Mouse (Mus musculus): ENCODE data around the gene Mmp9.

Gene Mmp9

DNA sequence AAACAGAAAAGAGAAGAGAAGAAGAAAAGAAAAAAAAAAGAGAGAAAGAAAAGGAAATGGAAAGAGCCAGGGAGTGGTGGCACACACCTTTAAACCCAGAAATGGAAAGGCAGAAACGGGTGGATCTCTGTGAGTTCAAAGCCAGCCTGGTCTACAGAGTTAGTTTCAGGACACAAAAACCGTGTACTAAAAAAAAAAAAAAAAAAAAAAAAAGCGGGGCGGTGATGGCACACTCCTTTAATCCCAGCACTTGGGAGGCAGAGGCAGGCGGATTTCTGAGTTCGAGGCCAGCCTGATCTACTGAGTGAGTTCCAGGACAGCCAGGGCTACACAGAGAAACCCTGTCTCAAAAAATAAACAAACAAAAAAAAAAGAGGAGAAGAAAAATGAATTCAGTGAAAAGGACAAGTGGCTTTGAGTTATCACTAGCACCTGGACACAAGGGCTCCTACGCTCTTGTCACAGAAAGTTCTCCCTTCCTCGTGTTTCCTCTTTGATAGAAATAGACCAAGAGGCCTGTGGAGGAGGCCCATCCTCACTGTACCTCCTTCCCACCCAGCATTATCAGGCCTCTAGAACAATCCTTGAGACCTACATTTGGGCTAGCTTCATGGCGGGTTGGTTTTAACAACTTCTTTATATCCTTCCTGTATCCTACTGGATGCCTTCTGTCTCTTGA is 27.7 kb upstream of the Mmp9 start:
- DNase-seq (ENCODE audit: low read depth, low spot score), result no peak

DNA sequence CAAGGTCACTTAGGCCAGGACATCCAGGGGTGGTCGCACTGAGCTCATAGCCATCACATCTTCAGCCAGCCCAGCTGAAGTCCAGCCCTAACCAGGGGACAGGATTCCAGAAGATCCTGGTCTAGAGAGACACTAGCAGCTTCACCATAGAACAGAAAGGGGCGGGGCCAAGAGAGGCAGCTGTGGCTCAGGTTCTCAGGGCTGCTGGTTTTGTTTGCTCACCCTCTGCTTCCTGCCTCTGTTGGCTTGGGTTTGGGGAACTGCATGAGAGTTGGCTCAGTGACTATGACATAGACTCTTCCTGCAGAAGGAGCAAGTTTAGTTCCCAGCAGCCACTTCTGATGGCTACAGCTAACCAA is 27.2 kb upstream of the Mmp9 start:
- DNase-seq (ENCODE audit: low read depth, low spot score), result no peak

DNA sequence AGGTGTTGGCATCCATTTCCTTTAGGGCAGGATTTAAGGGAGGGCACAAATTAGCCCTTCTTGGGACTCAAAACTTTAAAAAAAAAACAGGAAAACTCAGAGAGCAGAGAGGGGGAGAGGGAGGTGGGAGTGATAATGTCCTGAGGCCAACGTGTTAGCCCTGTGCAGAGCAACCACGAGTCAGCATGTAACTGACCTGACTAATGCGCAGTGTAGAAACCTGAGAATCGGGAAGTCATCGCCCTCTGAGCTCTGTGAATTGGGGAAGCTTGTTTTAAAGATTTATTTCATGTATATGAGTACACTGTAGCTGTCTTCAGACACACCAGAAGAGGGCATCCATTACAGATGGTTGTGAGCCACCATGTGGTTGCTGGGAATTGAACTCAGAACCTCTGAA is 23.8 kb upstream of the Mmp9 start:
- no peak for DNase-seq (ENCODE audit: low read depth, low spot score)

DNA sequence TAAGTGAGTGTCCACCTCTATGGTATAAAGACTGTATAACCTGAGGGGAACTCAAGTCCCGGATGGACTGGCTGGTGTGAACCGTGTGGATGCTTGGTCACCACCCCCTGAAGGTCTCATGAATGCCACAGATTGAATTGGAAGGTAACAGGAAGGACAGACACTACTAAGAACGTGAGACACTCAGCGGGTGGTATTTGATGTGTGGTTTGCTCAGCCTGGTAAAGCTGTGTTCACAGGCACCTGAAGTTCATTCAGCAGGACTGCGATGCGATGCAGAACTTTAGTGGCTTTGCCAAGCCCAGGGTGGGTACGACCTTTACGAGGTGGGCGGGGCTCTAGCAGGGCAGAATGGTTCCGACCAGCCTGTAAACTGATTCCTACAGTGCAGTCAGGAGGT is 23.2 kb upstream of the Mmp9 start:
- no peak for DNase-seq (ENCODE audit: low read depth, low spot score)

DNA sequence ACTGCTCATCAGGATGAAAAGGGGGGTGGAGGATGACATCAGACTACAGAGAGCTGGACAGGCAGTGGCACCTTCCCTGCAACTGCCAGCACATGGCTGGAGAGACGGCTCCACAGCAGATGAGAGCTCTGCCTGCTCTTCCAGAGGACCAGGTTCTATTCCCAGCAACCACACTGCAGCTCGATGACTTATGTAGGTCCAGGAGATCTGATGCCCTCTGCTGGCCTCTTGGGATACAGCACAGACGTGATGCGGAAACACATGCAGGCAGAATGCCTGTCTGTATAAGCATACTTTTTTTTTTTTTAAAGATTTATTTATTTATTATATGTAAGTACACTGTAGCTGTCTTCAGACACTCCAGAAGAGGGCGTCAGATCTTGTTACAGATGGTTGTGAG is 22.3 kb upstream of the Mmp9 start:
- no peak for DNase-seq (ENCODE audit: low read depth, low spot score)

DNA sequence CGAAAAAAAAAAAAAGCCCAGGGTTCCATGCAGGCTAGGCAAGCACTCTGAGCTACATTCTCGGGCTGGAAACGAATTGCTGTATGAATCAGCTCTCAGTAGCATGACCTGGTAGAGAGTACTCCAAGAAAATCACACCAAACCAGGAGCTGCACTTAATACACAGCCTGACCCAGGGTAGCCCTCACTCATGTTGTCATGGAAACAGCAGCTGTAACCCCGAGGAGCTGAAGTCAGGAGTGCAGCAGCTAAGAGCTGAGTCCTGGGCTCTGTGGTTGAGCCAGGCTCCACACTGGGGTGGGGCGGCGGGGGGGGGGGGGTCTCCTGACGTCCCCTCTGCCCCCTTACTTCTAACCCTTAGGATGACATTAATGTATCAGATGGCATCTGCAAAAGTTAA is 18.6 kb upstream of the Mmp9 start:
- no peak for DNase-seq (ENCODE audit: low read depth, low spot score)

DNA sequence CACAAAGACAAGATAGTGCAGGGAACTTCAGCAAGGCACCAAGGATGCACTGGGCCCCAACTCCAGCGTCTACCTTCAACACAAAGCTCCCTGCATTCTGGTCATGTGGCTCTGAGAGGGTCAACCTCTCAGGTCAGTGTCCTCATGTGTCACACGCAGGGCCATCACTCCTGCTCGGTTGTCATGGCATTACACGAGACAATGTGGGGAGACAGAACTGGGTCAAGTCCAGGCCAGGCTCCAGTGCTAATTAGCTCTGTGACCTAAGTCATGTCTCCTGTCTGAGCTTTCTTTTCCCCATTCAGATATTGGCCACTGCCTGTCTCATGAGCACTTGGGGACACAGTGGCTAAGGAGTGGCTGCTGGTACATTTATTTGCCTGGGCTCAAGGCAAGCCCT is 17.3 kb upstream of the Mmp9 start:
- no peak for DNase-seq (ENCODE audit: low read depth, low spot score)

DNA sequence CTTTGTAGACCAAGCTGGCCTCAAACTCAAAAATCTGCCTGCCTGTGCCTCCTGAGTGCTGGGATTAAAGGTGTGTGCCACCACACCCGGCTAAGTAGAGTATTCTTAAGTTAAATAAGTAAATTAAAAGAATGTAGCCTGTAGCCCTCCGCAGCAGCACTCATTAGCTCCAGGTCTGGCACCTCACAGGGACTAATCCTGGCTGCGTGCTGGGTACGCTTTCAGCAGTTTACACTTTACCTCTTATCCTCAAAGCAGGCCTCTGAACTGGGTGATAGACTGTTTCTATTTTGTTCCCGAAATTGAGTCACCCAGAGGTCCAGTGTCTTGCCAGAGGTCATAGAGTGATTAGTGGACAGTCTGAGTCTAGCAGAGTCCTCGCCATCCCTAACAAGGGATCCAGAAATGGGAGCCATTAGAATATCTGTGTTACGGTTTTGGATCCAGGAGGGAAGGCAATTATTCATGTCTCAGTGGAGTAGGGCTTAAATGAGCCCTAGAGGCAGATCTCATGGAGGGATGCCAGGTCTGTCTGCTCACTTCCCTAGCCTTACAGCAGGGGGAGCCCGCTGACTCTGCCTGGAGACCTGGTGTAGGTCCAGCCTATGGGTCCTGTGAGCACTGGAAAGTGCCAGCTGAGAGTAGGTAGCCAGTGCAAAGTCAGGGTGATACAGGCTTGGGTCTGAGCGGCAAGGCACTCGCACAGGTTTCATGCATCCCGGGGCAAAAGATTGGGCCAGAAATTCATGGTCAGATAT is 16.3 kb upstream of the Mmp9 start:
- DNase-seq (ENCODE audit: low read depth, low spot score), result no peak

DNA sequence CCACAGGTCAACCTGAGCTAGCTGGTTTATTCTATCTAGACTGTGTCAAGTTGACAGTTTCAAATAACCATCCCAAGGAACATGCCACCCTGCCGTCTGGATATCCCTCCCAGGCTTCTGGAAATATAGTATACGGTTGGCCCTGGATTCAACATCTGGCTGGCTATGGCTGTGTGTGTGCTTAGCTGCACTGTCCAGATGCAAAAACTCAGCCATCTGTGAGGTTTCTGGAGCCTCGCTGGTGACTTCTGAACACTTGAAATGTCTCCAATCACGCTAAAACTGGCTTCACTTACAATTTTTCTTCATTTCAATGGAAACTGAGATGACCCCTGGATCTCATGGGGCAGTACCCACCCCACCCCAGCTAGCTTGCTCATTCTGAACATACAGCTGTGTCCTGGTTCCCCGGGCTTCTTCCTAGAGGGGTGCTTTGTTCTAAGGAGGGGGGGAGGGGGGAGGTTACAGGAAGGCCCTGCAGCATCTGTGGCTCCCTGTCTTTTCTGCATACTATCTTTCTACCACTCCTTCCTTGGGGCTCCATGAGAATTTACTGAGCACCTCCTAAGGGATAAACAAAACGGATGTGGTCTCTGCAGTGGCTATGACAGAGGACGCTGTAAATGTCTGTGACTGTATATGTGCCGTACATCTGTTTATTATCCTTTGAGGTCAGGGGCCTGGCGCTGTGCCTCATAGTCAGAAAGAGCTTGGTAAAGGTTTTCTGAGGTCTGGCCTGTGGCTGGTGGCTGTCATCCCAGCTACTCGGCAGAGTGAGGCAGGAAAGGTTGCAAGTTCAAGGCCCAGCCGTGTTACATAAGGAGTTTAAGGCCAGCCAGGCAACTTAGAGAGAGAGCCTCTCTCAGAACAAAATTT is 9.6 kb upstream of the Mmp9 start:
- no peak for DNase-seq (ENCODE audit: low read depth, low spot score)

DNA sequence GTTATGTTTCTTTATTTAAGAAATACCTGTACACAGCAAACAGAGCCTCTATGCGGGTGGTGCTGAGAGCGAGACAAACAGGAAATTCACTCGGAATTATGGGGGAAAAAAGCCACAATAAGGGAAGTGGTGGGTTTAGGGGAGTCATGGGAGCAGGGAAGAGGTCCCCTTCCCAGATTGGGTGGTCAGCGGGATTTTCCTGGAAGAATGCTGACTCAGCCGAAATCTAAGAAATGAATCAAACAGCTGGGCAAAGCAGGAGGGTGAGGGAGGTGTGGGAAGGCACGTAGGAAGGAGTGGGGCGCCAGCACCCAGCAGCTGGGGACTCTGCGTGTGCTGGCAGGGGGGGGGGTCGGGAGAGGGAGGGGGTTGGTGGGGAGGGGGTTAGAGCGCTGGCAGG is 7.0 kb upstream of the Mmp9 start:
- no peak for DNase-seq (ENCODE audit: low read depth, low spot score)

DNA sequence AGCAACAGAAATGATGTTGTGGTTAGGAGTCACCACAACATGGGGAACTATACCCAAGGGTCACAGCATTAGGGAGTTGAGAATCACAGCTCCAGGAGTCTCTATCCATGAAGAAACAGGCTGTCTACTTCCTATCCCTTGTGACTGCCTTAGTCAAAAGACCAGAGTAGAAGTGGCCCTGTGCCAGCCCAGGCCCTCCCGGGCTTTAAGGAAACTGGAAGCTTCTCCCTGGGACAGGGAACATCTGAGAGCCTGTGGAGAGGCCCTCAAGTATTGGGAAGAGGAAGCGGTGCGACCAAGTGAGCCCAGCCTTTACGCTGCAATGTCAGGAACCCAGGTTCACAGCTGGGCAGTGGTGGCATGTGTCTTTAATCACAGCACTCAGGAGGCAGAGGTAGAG is 4.6 kb upstream of the Mmp9 start:
- DNase-seq (ENCODE audit: low read depth, low spot score), result no peak

DNA sequence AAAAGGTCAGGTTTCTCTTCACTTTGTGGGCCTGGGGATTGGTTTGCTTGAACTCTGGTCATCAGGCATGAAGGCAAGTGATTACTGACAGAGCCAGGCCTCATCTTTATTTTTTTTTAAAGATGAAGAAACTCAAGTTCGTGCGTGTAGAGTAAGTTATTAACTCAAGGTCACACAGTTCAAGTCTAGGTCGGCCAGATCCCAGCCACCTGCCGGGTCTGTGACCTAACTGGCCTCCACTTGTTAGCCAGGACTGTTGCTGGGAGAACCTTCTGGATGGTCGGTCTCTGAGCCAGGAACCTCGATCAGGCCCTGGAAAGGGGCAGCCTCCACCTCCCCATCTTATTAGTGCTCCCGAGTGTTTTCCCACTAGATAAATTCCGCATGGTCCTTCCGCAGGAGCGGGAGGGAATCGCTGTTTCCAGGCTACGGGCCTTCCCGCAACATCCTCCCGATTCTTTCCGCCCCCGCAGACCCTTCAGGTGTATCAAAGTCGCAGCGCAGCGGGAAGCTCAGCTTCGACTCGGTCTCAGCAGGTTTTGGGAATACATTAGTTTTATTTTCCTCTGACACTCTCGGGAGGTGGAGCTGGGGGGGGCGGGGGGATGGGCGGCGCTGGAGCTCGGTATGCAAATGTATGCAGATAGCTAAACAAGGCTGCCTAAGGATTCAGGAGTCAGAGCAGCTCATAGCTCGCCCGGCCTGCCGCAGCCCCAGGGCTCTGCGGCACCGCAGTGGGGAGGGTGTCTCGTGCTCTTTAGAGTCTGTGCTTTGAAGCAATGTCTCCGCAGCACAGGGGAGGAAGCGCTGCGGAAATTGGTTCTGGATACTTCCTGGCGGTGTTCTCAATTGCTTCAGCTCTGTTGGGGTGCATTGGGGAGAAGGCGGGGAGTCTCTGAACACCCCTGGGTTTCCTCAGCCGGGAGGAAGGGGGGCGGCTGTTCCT is 2.2 kb upstream of the Mmp9 start:
- DNase-seq (ENCODE audit: low read depth, low spot score), result no peak

DNA sequence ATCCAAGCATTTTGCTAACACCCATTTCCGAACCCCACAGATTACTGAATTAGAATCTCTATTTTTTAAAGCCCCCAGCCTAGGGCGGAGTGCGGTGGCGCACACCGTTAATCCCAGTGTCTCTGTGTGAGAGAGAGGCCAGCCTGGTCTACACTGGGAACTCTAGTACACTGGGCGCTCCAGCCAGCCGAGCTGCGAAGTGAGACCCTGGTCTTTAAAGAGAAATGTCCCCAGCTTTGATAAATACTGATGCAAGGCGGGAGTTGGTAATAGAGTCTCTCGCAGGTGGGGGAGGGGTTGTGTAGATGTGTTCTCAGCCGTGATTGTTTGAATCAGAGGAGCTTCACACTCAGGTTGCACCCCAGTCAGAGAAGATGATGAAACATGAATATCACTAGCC is 1.5 kb upstream of the Mmp9 start:
- no peak for DNase-seq (ENCODE audit: low read depth, low spot score)

DNA sequence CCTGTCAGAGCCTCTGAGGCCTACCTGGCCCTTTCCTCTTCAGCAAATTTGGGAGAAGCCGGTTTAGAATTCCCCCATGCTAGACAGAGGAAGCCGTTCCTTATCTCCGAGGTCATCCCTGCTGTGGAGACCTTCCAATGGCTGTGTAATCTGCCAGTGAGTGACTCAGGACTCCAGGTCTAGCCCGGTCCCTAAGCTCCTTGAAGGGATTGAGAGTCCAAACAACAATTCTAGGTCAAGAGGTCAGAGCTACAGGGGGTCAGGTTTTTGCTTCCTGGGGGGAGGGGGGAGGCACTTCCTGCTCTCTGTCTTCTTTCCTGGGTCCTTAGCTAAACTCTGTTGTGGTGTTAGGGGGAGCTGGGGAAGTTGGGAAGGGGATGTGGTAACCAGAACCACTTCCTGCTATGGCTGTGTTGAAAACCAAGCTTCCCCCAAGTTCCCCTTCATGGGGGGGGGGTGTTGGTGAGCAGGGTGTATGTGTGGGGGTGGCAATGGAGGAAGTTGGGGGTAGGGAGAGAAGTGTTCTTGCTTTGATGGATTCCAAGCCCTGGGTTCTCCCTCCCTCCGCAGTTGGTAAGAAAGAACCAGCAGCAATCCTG is 2.2 kb downstream of the Mmp9 start:
- DNase-seq (ENCODE audit: low read depth, low spot score), result no peak

DNA sequence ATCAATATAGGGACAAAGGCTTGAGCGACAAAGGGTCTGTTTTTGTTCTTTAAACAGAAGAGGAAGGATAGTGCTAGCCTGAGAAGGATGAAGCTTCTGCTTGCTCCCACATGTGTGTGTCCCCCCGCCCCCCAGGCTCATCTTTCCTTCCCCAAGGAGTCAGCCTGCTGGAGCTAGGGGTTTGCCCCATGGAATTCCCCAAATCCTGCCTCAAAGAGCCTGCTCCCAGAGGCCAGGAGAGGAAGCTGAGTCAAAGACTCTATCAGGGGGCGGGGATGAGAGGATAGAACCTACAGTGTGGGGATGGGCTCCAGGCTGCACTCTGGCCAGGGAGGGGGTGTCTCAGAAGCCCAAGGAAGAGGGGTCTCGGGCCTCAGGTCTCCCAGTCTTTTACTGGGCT is 6.9 kb downstream of the Mmp9 start:
- no peak for DNase-seq (ENCODE audit: low read depth, low spot score)

DNA sequence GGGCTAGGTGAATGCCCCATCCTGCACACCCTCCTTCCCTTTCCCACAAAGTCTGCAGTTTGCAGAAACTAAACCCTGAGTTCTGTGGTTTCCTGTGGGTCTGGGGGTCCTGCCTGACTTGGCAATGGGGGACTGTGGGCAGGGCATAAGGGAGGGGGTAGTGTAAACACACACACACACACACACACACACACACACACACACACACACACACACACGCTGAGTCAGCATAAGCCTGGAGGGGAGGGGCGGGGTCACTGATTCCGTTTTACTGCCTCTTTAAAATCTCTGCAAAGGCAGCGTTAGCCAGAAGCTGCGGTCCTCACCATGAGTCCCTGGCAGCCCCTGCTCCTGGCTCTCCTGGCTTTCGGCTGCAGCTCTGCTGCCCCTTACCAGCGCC is 7.3 kb downstream of the Mmp9 start:
- DNase-seq (ENCODE audit: low read depth, low spot score), result no peak

DNA sequence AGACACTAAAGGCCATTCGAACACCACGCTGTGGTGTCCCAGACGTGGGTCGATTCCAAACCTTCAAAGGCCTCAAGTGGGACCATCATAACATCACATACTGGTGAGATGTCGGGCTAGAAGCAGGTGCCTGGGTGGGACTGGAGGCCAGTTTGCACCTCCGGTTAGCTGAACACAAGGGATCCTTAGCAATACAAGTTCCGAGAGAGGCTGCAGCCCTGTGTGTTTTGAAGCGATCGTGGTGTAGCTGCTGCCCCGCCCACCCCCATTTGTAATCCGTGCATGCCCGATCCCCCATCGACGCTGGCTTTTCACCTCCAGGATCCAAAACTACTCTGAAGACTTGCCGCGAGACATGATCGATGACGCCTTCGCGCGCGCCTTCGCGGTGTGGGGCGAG is 8.4 kb downstream of the Mmp9 start:
- no peak for DNase-seq (ENCODE audit: low read depth, low spot score)

DNA sequence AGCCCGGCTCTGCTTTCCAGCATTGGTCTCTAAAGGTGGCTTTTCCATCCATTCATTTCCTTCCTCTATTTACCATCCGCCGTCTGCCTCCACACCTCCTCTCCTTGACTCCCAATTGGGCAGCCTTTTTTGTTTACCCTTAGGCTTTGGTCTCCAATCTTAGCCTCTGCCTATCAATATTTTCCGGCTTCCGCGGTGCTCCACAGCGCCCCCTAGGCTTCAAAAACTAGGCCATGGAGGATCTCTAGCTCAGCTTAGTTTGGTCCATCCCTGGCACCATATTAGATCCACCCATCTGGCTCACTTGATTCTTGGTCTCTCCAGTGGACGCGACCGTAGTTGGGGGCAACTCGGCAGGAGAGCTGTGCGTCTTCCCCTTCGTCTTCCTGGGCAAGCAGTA is 9.9 kb downstream of the Mmp9 start:
- no peak for DNase-seq (ENCODE audit: low read depth, low spot score)

DNA sequence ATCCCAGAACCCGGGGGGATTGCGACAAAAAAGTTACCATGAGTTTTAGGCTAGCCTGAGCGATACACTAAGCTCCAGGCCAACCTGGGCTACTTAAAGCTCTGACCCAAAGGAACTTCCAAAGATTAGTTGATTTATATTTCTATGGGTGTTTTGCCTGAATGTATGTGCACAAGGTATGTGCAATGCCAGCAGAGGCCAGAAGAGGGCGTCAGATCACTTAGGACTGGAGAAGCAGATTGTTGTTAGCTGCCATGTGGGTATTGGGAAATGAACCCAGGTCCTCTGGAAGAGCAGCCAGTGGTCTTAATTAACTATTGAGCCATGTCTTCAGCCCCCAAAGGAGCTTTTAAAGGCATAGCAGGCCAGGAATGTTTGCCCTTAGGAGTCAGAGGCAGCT is 11.2 kb downstream of the Mmp9 start:
- no peak for DNase-seq (ENCODE audit: low read depth, low spot score)

DNA sequence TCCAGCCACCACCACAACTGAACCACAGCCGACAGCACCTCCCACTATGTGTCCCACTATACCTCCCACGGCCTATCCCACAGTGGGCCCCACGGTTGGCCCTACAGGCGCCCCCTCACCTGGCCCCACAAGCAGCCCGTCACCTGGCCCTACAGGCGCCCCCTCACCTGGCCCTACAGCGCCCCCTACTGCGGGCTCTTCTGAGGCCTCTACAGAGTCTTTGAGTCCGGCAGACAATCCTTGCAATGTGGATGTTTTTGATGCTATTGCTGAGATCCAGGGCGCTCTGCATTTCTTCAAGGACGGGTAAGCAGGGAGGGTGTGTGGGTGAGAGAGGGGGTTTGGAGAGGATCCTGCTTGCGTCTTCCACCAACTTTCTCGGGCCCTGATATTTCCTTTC is 11.9 kb downstream of the Mmp9 start:
- no peak for DNase-seq (ENCODE audit: low read depth, low spot score)

DNA sequence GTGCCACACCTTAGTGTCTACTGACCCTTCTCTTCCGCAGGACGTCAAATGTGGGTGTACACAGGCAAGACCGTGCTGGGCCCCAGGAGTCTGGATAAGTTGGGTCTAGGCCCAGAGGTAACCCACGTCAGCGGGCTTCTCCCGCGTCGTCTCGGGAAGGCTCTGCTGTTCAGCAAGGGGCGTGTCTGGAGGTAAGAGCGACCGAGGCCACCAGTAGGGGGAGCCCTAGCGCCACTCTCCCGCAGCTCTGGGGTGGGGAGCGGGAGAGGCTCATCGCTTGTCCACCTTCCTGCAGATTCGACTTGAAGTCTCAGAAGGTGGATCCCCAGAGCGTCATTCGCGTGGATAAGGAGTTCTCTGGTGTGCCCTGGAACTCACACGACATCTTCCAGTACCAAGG is 12.6 kb downstream of the Mmp9 start:
- no peak for DNase-seq (ENCODE audit: low read depth, low spot score)
